Comparison of ENCODE assay signal across 8 mouse cellular contexts in the genomic region with DNA sequence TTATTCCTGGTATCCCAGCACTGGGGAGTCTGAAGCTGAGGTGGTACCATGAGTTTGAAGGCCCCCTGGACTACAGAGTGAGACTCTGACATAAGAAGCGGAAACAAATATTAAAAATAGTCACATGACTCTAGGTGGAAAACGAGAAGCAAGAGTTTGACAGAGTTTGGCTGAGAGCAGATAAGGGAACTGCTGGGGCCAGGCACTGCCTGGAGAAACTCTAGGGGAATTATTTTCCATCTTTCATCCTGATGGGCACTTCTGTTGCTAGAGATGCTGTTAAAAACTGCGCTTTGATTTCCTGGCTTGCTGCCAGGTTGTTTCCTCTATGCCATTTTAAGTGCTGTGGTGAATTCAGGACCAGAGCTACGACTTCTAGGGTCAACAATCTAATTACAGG.
DNase-seq lines count a peak whose midpoint lies in the region; ATAC-seq and TF ChIP-seq lines count a peak whose summit lies in the region.
"Had no signal": no experiment of that assay in that cellular context is flagged by ENCODE, and none has a peak within 500 bp of the region (broad histone marks: within the 10 kb centered on the region; RNA-seq: fewer than 3 reads in every experiment).

No protein-coding gene starts in this region.

- H3K79me2 ChIP-seq in MEL (ENCODE audit: control insufficient read depth, insufficient read depth, low read length, poor library complexity) = no peaks in the 10 kb centered on the region

- peak in 1 of 2 experiments; percentile 41; a peak in 2 of 4 replicates for TF ChIP-seq EP300 in MEL (IDR thresholded peaks at IDR 0.05; ENCODE audit: low read depth in 1 of 2, low read length in 2 of 2)

- H3K9ac ChIP-seq in MEL (ENCODE audit: control insufficient read depth, low read depth, low read length, poor library complexity, severe bottlenecking) = no peak overlapping the region

- TF ChIP-seq CTCF in MEL (IDR thresholded peaks at IDR 0.05 in 2 of 3, conservative IDR thresholded peaks at IDR 0.05 in 1 of 3; ENCODE audit: control insufficient read depth in 1 of 3, insufficient read depth in 1 of 3, low read depth in 2 of 3, low read length in 3 of 3, poor library complexity in 1 of 3, severe bottlenecking in 1 of 3) = no peak

- H3K27ac ChIP-seq in MEL (ENCODE audit: control insufficient read depth, low read depth, low read length) = no peak overlapping the region

- no peak for TF ChIP-seq RAD21 in MEL (IDR thresholded peaks at IDR 0.05; ENCODE audit: low read depth, low read length)

- H3K27me3 ChIP-seq in MEL (ENCODE audit: control insufficient read depth in 1 of 2, insufficient read depth in 2 of 2, low read length in 2 of 2) = peaks cover 0 to 4% of the 10 kb centered on the region in 2 experiments; a peak in 1 of 4 replicates

- peak; percentile 90 for ATAC-seq in granulocyte monocyte progenitor cell, adult 5-6 weeks (replicated peaks; ENCODE audit: poor library complexity, severe bottlenecking)

- no peaks in the 10 kb centered on the region for H3K9me3 ChIP-seq in MEL (replicated peaks; ENCODE audit: insufficient read depth, low read length)

- peaks cover 0 to 6% of the 10 kb centered on the region in 2 experiments; a peak in 2 of 4 replicates for H3K36me3 ChIP-seq in MEL (ENCODE audit: control insufficient read depth in 1 of 2, insufficient read depth in 2 of 2, low read length in 2 of 2)

- no peak for TF ChIP-seq POLR2A in MEL (IDR thresholded peaks at IDR 0.05; ENCODE audit: control insufficient read depth in 1 of 2, insufficient read depth in 1 of 2, low read depth in 1 of 2, low read length in 2 of 2, poor library complexity in 1 of 2)

- peaks cover 3% of the 10 kb centered on the region in 2 experiments; a peak in 3 of 4 replicates for H3K4me1 ChIP-seq in MEL (ENCODE audit: control insufficient read depth in 1 of 2, insufficient read depth in 2 of 2, low read length in 2 of 2)

- H3K4me3 ChIP-seq in MEL (ENCODE audit: control insufficient read depth in 1 of 2, insufficient read depth in 1 of 2, low read depth in 2 of 2, low read length in 2 of 2) = peak overlapping the region in 1 of 2 experiments; percentile 15; a peak in 1 of 4 replicates

- peak; percentile 64 for DNase-seq in kidney, postnatal 10 days
- no peak for DNase-seq in kidney, adult 18-20 months
- peak; percentile 69 for DNase-seq in MEL (ENCODE audit: low read depth, low spot score)
- DNase-seq in mesoderm, embryonic 11.5 days (ENCODE audit: low read depth, low spot score) = peak; percentile 20
- DNase-seq in testis, postnatal 14 days (ENCODE audit: low spot score) = no peak
- no peak for DNase-seq in cerebellum, adult 8-10 months
- DNase-seq: cerebellum, adult 9-10 months had no signal

TF ChIP-seq in MEL, 35 proteins besides CTCF, POLR2A, EP300 and RAD21:
- no peak for TF ChIP-seq ZMIZ1 (IDR thresholded peaks at IDR 0.05; ENCODE audit: low read depth, low read length)
- TF ChIP-seq MAX (IDR thresholded peaks at IDR 0.05; ENCODE audit: low read length) = 0 out of 2 replicates have a peak, but pooled peaks have one; percentile 6
- no peak for TF ChIP-seq SMC3 (IDR thresholded peaks at IDR 0.05; ENCODE audit: low read depth, low read length)
- no peak for TF ChIP-seq CHD2 (IDR thresholded peaks at IDR 0.05; ENCODE audit: low read length)
- no peak for TF ChIP-seq E2F4 (IDR thresholded peaks at IDR 0.05; ENCODE audit: borderline replicate concordance, low read depth, low read length)
- peak; percentile 88 for TF ChIP-seq USF1 (IDR thresholded peaks at IDR 0.05; ENCODE audit: low read depth, low read length)
- TF ChIP-seq GATA1 (IDR thresholded peaks at IDR 0.05; ENCODE audit: low read depth, low read length) = peak; percentile 68
- TF ChIP-seq BHLHE40 (IDR thresholded peaks at IDR 0.05; ENCODE audit: borderline replicate concordance, low read depth, low read length) = 0 out of 2 replicates have a peak, but pooled peaks have one; percentile 18
- no peak for TF ChIP-seq MEF2A (IDR thresholded peaks at IDR 0.05; ENCODE audit: extremely low read depth, insufficient replicate concordance, low read depth, low read length, poor library complexity, severe bottlenecking)
- peak in 1 of 2 experiments; percentile 46; a peak in 1 of 4 replicates for TF ChIP-seq USF2 (IDR thresholded peaks at IDR 0.05; ENCODE audit: borderline replicate concordance in 1 of 2, insufficient read depth in 1 of 2, low read depth in 1 of 2, low read length in 2 of 2)
- no peak for TF ChIP-seq RCOR1 (IDR thresholded peaks at IDR 0.05; ENCODE audit: low read depth, low read length)
- peak; percentile 35; the same call in 1 of the 2 replicates for TF ChIP-seq SIN3A (IDR thresholded peaks at IDR 0.05; ENCODE audit: low read length)
- no peak for TF ChIP-seq POLR2AphosphoS5 (IDR thresholded peaks at IDR 0.05; ENCODE audit: borderline replicate concordance, low read depth, low read length)
- TF ChIP-seq ZC3H11A (IDR thresholded peaks at IDR 0.05; ENCODE audit: low read depth, low read length) = no peak

Comparison
In these comparisons a context has a peak if more than half of its experiments do, and no peak if none do; other contexts are left out.
1. DNase-seq: peak in kidney, postnatal 10 days (single experiment), MEL (single experiment) and mesoderm, embryonic 11.5 days (single experiment); none in kidney, adult 18-20 months (single experiment), testis, postnatal 14 days (single experiment) and cerebellum, adult 8-10 months (single experiment).